Mouse (Mus musculus): ENCODE data around the gene Hoxb4. TPM values are rescaled to one million over a fixed set of nuclear protein-coding genes. Genes with fewer than 3 reads are reported as not detected.

Hoxb4 gene
- polyA plus RNA-seq, 1 experiment from 2014 or later, result 5.0 TPM

GRCm38 (mm10) chr11:96279421-96280233 is 38.4 kb upstream of the Hoxb4 start:
- H3K9ac ChIP-seq (replicated peaks), result peak overlapping the region; percentile 83
- H3K4me2 ChIP-seq, result peak overlapping the region; percentile 87
- peak overlapping the region; percentile 99 for H3K27ac ChIP-seq (replicated peaks)
- H3K4me1 ChIP-seq, result peaks cover 67% of the 10 kb centered on the region
- no peaks in the 10 kb centered on the region for H3K9me3 ChIP-seq (replicated peaks)
- no peaks in the 10 kb centered on the region for H3K27me3 ChIP-seq (replicated peaks)
- ATAC-seq (ENCODE audit: low FRiP score), result no peak
- H3K36me3 ChIP-seq, result no peaks in the 10 kb centered on the region
- 1% methylated on average over 31 of the region's 31 CpGs for WGBS
- H3K4me3 ChIP-seq (replicated peaks), result peak overlapping the region; percentile 60

DNA sequence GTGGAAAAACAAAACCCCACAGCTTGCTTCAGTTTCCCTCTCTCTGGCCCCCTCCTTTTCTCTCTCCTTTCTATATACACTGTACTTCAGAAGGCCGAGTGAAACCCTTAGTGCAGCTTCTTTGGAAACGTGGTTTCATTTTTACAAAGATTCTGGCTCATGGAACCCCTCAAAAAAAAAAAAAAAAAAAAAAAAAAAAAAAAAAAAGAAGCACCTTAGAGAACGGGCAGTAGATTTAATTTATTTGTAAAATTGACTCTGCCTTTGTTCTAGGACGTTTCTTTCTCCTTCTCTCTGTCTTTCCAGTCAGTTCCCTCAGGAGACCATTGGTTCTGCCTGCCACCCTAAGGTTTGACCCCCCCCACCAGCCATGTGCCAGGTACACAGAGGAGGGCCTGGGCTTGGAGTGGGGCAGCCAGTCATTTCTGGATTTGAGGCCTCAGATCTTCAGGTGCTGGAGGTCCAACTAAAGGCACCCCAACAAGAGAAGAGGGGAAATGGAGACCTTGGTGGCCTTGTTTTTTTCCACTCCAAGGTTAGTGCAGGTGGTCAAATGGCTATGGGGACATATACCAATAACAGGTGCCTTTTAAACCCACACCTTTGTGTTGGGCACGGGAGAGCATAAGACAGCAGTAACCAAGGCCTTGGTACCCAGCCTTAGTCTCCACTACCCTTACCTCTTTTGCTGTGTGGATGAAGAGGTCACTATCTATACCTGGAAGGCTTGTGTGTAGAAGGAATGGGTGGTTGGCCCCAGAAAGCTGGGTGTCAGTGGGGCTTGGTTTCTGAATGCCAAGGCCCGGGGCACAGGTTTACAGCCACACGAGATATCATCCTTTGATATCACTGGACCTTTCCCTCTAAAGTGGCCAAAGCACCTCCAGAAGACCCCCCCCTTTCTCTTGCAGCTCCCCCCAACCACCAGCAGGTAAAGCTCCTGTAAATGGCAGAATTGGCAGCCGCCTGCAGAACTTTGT is 37.4 kb upstream of the Hoxb4 start:
- no peak for ATAC-seq (ENCODE audit: low FRiP score)
- Histone ChIP-seq H3K27me3 (replicated peaks) (no peaks in the 10 kb centered on the region), H3K9me3 (replicated peaks) (no peaks in the 10 kb centered on the region), H3K27ac (replicated peaks) (peak overlapping the region; percentile 99), H3K4me3 (replicated peaks) (peak overlapping the region; percentile 60), H3K4me1 (peaks cover 56% of the 10 kb centered on the region), H3K36me3 (no peaks in the 10 kb centered on the region), H3K4me2 (peak overlapping the region; percentile 87), H3K9ac (replicated peaks) (peak overlapping the region; percentile 83)
- WGBS, result 17% methylated on average over 8 of the region's 8 CpGs

GRCm38 (mm10) chr11:96281396-96281795 is 36.7 kb upstream of the Hoxb4 start:
- Histone ChIP-seq H3K36me3 (no peaks in the 10 kb centered on the region), H3K9ac (replicated peaks) (peak overlapping the region; percentile 83), H3K4me3 (replicated peaks) (peak overlapping the region; percentile 60), H3K9me3 (replicated peaks) (no peaks in the 10 kb centered on the region), H3K27ac (replicated peaks) (peak overlapping the region; percentile 99), H3K4me1 (peaks cover 49% of the 10 kb centered on the region), H3K4me2 (peak overlapping the region; percentile 87), H3K27me3 (replicated peaks) (no peaks in the 10 kb centered on the region)
- ATAC-seq (ENCODE audit: low FRiP score), result no peak
- 4% methylated on average over 18 of the region's 18 CpGs for WGBS

GRCm38 (mm10) chr11:96281855-96282570 is 36.1 kb upstream of the Hoxb4 start, which contains the start of gene Hoxb8:
TSS of gene Hoxb8 (plus strand) at chr11:96281905.
- Histone ChIP-seq H3K27ac (replicated peaks) (peak within 1 kb of the TSS; percentile 99), H3K27me3 (replicated peaks) (no peaks in the 10 kb centered on the region)
- peak; percentile 54 for ATAC-seq (ENCODE audit: low FRiP score)

GRCm38 (mm10) chr11:96282795-96283430 is 35.2 kb upstream of the Hoxb4 start:
- Histone ChIP-seq H3K9me3 (replicated peaks) (no peaks in the 10 kb centered on the region), H3K27ac (replicated peaks) (peak overlapping the region; percentile 99), H3K36me3 (no peaks in the 10 kb centered on the region), H3K9ac (replicated peaks) (peak overlapping the region; percentile 83), H3K4me1 (peaks cover 39% of the 10 kb centered on the region), H3K4me3 (replicated peaks) (peak overlapping the region; percentile 60), H3K4me2 (peak overlapping the region; percentile 87), H3K27me3 (replicated peaks) (no peaks in the 10 kb centered on the region)
- ATAC-seq (ENCODE audit: low FRiP score), result no peak
- under 1% methylated on average over 49 of the region's 49 CpGs for WGBS

More at GRCm38 (mm10) chr11:96281855-96282570, 36.1 kb upstream of the Hoxb4 start, which contains the start of gene Hoxb8:
- no peaks in the 10 kb centered on the region for H3K9me3 ChIP-seq (replicated peaks)
- H3K36me3 ChIP-seq, result no peaks in the 10 kb centered on the region
- peak within 1 kb of the TSS; percentile 83 for H3K9ac ChIP-seq (replicated peaks)
- WGBS, result under 1% methylated on average over 27 of the region's 27 CpGs
- H3K4me2 ChIP-seq, result peak within 1 kb of the TSS; percentile 87
- peak within 1 kb of the TSS; percentile 60 for H3K4me3 ChIP-seq (replicated peaks)
- peaks cover 43% of the 10 kb centered on the region for H3K4me1 ChIP-seq

GRCm38 (mm10) chr11:96284041-96284749 is 33.9 kb upstream of the Hoxb4 start:
- WGBS, result under 1% methylated on average over 49 of the region's 49 CpGs
- Histone ChIP-seq H3K36me3 (no peaks in the 10 kb centered on the region), H3K4me3 (replicated peaks) (peak overlapping the region; percentile 60), H3K27ac (replicated peaks) (peak overlapping the region; percentile 99), H3K27me3 (replicated peaks) (no peaks in the 10 kb centered on the region), H3K9ac (replicated peaks) (peak overlapping the region; percentile 83), H3K9me3 (replicated peaks) (no peaks in the 10 kb centered on the region), H3K4me2 (peak overlapping the region; percentile 87), H3K4me1 (peaks cover 38% of the 10 kb centered on the region)
- no peak for ATAC-seq (ENCODE audit: low FRiP score)

GRCm38 (mm10) chr11:96284774-96285734 is 33.0 kb upstream of the Hoxb4 start:
- Histone ChIP-seq H3K36me3 (no peaks in the 10 kb centered on the region), H3K27me3 (replicated peaks) (no peaks in the 10 kb centered on the region), H3K9ac (replicated peaks) (peak overlapping the region; percentile 83), H3K9me3 (replicated peaks) (no peaks in the 10 kb centered on the region), H3K4me3 (replicated peaks) (peak overlapping the region; percentile 60), H3K4me1 (peaks cover 29% of the 10 kb centered on the region), H3K4me2 (peak overlapping the region; percentile 87), H3K27ac (replicated peaks) (peak overlapping the region; percentile 99)
- ATAC-seq (ENCODE audit: low FRiP score), result peak; percentile 82
- WGBS, result 2% methylated on average over 32 of the region's 37 CpGs

- Histone ChIP-seq H3K36me3 (no peaks in the 10 kb centered on the region), H3K9ac (replicated peaks) (peak within 1 kb of the TSS; percentile 83), H3K27me3 (replicated peaks) (no peaks in the 10 kb centered on the region), H3K4me2 (peak within 1 kb of the TSS; percentile 87), H3K4me3 (replicated peaks) (peak within 1 kb of the TSS; percentile 60), H3K27ac (replicated peaks) (peak within 1 kb of the TSS; percentile 99), H3K4me1 (peaks cover 29% of the 10 kb centered on the region), H3K9me3 (replicated peaks) (no peaks in the 10 kb centered on the region)
- WGBS, result under 1% methylated on average over 43 of the region's 43 CpGs
- ATAC-seq (ENCODE audit: low FRiP score), result peak; percentile 28; the same call in 1 of the 2 replicates
These were observed 32.0 kb upstream of the Hoxb4 start, which contains the start of gene Hoxb7 for GRCm38 (mm10) chr11:96285771-96286738. TSS of gene Hoxb7 (plus strand) at chr11:96286623.

All from neural tube, embryonic 15.5 days (tissue).